Mouse (Mus musculus) ovary, postnatal 10 days (tissue): ENCODE results near the gene Tes.
"Not testable (repeated sequence)": the region's sequence is repeated elsewhere in the genome, so short reads cannot be mapped to it uniquely, and the experiment has no call there.

ENCODE experiments used
- DNase-seq: peaks from one replicate; pipeline ENCODE4 v3.0.0; 2022; ENCODE audit warnings: low spot score

Tes gene

DNA sequence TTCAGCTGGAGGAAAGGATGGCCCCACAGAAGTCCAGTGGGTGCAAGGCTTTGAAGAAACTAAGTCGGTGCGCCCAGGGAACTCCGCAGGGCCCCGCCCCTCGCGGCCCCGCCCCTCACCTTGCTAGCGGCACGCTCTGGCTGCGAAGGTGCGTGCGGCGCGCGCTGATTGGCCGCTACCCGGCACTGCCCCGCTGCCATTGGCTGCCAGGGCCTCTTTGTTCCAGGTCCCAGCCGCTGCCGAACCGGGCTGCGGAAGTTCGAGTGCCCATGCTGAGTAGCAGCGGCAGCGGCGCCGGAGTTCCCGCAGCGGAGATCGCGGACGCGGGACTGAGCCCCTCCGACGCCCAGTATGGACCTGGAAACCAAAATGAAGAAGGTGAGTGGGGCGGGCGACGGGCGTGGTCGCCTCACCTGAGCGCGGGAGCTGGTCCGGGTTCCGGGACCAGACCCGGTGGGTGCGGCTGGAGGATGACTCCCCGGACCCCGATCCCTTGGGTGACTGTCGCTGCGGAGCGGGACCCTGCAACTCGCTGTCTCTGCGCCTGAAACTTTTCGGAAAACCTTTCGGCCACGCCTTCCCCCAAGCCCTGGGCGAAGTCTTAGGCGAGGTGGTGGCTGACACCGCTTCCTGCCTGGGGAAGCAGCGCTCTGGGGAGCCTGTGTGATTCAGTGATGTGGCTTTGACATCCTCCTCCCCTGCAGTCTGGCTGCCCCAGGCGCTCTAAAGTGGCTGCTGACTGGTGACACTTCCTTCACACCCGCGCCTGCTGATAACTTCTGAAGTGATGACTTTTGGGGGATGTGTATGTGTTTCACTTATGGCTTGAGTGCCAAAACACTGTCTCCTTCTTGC, at the start of gene Tes:
TSS of gene Tes (plus strand) at position 214 of the 855 bp plus-strand sequence.
- DNase-seq: peak; percentile 48

DNA sequence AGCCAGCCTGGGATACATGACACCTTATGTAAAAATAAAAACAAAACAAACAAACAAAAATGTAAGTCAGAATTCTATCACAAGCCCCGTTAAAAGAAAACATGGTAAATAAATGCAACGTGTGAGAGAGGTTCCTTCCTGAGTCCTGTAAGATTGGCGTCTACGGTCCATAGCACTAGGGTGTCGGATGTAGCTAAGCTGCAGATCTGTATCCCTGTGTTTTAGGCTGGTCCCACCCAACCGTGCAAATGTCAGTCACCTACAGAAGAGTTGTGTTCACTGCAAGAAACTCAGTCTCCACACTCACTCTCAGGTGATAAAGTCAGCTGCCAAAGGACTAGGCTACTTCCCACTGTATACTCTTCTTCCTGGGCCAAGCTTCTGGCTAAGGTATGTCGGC, 39.1 kb upstream of the Tes start:
- DNase-seq: no peak

DNA sequence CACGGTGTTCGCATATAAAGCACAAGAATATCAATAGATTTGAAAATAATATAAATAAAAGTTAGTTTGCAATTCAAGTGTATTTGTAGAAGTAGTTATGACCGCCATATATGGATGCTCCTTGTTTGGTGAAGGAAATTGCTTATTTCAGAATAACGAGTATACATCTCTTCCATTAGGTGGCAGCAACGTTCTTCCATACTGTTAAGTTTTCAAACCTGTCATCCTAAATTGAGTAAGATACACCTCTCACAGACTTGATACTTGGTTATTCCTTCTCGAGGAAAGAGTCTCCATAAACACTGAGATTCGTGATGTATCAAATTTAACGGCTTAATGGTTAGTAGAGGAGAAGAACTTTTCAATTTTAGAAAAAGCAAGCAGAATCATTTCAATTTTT, 37.4 kb upstream of the Tes start:
- DNase-seq: no peak

DNA sequence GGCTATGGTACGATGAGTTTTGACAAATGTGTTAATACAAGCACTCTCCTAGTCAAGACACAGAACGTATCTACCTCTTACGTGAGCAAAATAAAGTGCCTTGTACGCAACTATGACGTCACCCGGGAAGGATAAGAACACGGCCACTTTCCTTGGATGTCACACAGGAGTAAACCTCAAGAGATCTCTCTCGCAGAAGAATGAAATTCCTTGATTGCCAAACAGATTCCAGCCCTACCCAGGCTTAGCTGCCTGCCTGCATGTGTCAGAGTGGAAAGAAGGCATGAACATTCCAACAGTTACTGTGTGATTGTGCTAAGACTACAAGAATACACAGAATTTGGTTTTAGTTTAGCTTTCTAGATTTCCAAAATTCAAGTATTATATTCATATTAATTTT, 36.1 kb upstream of the Tes start:
- DNase-seq: no peak

DNA sequence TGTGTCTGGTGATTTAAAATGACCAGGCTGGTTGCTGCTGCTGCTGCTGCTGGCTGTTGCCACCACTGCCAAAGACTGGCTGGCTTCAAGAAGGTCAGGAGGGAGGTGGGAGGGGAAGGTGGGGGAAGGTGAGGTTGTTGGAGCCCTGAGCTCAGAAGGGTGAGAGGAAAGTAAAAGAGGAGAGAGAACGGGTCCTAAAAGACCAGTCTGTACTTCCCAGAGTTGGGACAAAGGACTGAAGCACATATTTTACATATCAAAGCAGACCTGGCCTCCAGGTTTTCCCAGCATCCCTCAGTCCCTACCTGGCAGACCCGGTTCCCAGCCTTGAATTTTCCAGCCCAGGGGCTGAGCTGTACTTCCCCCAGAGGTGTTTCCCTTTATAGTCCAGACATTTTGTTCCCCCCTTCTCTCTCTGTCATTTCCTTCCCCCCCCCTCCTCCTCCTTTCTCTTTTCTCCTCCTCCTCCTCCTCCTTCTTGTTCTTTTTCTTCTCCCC, 32.7 kb upstream of the Tes start:
- DNase-seq: no peak

DNA sequence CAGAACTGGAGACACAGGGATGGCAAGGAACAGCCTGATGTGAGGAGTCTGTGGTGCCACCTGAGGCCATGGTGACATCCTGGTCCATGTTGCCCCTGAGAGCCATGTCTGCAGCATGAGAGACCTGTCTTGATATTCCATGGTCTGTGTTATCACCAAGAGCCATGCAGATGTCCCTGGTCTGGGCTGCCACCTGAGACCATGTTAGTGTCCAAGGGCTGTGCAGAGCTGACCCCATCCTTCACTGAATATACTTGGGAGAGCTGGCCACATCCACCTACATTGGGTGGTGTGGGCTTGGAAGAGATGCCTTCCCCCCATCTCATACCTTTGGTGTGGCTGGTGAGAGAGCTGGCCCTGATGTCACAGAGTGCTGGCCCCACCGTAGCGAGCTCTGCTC, 30.9 kb upstream of the Tes start:
- no peak for DNase-seq

DNA sequence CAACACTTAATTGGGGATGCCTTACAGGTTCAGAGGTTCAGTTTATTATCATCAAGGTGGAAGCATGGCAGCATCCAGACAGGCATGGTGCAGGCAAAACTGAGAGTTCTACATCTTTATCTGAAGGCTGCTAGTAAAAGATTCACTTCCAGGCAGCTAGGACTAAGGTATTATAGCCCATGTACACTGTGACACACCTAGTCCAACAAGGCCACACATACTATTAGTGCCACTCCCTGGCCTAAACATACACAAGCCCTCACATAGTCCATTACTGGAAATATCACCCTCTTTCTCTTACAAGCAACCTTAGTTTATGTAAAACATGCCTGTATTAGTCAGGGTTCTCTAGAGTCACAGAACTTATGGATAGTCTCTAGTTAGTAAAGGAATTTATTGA, 29.7 kb upstream of the Tes start:
- no peak for DNase-seq

DNA sequence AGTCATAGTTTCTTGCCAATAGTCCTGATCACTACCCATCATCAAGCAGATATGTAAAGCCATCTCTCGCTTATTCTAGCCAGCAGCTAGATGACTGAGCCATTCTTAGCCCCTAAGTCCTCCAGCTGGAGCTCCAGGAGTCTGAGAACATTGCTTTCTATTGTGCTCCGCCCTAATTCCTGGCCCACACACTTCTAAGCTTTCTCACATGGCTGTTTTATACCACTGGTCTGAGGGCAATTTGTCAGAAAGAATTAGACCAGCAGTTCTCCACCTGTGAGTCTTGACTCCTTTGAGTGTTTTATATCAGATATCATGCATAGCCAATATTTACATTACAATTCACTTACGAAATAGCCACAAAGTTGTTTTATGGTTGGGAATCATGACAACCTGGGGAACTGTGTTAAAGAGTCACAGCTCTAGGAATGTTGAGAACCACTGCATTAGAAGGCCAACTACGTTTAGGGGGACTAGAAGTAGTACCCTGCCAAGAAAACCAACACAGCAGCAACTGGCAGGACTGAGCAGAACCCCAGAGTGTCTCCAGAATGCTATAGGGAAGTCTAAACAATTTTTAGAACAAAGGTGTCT, 13.4 kb upstream of the Tes start:
- DNase-seq: no peak

DNA sequence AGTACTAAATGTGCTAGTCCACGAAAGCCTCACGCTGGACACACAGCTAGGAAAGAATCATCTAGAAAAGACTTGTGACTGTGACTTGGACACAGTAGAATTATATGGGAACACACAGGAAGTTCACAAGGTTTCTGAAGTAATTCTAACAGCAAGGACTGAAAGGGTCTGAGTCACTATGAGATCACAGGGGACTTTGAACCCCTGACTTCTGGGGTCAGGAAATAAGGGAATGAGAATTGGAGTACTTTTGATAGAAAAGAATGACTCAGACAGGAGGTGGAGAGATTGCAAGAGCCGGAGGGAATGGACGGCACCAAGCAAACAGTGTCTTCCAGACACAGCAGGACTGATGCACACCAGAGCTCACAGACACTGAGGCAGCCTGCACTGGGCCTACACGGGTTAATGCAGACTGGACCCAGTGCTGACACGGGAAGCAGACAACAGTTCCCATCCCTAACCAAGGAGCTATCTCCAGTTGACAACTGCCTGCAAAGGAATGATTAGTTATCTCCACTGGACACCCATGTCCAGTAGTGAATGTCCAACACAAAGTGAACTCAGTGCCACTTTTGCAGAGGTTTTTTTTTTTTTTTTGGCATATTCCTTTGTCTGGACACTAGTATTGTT, 11.8 kb upstream of the Tes start:
- DNase-seq: no peak

DNA sequence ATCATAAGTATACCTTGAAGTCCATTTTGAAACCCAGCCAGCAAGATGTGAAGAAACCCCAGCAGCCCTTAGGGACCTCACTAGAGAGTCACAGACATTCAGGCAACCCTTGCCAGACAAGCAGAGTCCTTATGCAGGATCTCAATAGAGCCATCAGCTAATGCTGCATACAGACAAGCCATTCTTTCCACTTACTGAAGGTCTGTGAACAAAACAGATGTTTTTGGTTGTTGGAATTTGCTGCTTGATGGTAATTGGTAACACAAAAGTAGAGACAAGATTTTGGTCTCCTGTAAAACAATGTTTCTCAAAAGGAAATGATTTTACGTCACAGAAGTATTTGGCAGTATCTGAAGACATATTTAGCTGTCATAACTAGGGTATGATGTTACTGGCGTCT, 10.2 kb upstream of the Tes start:
- no peak for DNase-seq

DNA sequence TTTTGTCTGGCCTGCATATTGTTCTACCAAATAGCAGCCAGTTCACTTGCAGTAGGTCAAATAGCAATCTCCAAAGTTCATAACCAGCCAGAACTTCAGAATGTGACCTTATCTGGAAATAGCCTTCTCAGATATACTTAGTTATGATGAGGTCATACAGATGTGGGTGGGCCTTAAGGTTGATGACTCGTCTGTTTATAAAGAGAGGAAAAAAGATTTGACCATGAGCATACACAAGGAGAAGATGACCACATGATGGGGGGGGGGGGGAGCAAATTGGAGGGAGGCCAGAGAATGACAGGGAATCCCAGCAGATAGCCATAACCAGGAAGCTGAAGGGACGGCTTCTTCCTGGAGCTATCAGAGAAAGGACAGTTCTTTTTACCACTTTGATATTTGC, 9.3 kb upstream of the Tes start:
- DNase-seq: no peak

DNA sequence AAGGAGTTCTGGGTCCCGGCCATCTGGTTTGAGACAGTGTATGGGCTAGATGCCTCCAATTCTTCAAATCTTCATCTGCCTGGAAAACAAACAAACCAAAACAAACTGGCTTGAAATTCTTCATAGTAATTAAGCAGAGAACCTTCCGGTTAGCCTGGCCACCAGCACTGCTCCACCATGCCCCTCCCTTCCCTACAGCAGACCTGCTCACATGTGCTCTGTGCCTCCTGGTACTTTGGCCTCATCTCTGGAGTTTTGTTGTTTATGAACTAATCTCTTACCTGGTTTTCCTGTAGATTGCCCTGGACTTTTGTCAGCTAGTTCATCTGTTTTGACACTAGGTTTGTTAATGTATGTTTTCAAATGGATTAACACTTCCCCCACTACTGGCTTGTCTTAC, 5.4 kb upstream of the Tes start:
- DNase-seq: no peak

DNA sequence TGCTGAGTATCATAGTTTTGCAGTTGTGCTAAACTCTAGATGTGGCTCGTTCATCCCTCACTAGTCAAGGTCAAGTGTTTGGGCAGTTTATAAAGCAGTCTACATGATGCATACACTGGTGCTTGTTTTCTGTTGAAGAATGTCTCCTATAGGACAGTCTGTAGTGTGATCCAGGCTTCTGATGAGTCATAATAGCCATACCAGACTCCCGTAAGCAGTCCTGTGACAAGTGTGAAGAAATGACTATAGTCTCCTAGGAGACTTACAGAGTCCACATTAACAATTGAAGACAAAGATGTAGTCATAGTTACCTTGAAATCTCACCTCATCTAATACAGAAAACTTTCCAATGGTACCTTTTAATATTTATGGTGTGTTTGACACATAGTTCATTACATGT, 4.8 kb upstream of the Tes start:
- no peak for DNase-seq

DNA sequence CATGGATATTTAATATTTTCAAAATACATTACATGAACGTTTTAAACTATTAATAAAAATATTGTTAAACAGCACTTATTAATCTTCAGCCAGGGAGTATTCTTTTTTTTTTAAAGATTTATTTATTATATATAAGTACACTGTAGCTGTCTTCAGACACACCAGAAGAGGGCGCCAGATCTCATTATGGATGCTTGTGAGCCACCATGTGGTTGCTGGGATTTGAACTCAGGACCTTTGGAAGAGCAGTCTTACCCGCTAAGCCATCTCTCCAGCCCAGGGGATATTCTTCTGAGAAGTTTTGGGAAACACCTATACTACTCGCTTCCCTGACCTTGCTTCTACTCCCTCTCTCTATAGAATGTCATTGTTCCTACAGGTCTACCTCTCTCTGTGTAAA, 3.1 kb upstream of the Tes start:
- DNase-seq: not testable (repeated sequence)

DNA sequence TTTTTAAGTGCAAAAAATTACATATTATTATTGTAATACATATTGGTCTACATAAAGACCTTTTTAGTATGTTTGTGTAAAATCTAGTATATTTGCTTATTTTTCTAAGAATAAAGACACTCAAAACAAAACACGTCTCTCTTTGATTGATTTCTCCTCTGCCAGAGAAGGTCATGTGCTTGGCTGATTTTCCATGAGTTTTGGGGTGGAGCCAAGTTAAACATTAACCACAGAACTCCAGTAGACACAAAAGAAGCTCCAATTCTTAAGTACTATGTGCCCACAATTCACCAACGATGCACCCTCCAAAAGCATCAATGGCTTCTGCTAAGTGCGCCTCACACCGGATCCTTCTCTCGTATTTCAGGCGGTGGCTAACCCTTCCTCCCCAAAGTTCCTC, 2.6 kb upstream of the Tes start:
- no peak for DNase-seq

DNA sequence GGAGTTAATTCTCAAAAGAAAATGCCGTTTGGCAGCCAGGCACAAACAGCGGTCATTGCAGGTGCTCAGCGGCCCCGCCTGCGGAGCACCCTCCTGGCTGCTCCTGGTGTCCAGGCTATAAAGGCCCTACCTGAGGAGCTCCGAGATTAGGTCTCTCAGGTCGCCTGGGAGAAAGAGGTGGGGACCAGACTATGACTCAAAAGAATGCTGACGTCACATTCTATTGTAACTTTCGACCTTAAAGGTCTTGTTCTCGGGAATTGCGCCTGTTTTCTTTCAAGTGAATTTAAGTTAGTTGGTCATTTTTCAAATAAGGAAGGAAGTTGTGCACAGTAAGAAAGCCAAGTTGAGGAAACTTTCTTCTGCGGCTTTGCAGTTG, 831 bp downstream of the Tes start:
- no peak for DNase-seq

DNA sequence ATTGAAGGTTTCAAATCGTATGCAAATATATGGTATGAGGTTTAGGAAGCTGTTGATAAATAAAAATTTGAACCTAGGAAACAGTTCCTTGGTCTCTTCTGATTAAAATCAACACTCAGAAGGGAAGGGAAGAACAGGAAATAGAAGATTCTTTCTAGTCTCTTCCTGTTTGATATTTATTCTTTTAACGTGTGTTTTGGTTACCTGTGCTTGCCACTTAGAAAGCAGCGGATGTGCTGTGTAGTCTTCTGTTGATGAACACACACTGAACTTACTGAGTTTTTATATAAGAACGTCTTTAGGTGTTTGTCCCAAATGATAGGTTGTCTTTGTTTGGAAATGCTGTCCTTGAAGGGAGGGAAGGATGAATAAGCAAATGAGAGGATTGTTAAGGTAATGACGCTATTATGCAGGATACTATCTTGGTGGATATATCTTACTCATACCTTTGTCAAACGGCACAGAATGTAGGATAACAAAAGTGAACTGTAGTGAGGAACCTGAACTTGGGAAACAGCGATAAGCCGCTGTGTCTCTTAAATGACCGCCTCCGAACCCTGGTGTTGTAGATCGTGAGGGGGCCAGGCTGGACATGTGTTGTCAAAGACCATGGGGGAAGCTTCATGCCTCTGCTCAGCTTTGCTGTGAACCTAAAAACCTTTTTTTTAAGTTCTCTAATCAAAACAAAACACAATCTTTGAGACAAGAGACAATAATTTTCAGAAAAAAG, 1.4 kb downstream of the Tes start:
- no peak for DNase-seq

DNA sequence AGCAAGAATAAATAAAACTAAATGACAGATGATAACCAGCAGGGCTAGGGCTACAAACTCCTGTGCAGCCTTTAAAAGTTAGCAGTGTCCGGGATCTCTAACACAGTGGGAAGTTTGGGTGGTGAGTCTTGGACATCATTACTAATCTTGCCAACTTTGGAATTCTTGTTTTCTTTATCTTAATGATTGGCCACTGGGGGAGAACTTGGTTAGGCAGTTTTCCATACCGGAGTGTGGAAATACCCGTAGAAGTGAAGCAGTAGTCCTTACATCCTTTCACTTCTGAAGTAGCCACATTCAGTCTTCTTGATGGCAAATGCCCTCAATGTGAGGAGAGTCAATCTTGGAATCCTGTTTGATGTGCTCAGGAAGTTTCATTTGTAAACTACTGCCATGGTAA, 7.0 kb downstream of the Tes start:
- DNase-seq: no peak

DNA sequence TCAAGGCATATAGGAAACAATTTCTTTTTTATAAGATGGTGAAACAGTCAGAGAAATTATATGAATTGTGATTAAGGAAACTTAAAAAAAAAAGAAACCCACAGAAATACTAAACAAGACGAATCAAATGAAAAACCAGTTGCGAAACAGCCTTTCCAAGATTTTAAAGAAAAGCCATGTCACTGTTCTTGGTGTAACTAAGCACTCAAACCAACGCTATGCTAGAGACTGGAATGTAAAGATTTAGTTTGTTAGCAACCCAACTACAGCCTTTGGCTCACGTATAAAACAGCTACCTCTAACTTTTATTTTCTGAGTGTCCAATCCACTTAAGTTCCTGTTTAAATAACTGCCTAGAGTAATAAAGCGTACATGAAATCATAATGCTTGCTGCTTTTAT, 7.4 kb downstream of the Tes start:
- DNase-seq: no peak

DNA sequence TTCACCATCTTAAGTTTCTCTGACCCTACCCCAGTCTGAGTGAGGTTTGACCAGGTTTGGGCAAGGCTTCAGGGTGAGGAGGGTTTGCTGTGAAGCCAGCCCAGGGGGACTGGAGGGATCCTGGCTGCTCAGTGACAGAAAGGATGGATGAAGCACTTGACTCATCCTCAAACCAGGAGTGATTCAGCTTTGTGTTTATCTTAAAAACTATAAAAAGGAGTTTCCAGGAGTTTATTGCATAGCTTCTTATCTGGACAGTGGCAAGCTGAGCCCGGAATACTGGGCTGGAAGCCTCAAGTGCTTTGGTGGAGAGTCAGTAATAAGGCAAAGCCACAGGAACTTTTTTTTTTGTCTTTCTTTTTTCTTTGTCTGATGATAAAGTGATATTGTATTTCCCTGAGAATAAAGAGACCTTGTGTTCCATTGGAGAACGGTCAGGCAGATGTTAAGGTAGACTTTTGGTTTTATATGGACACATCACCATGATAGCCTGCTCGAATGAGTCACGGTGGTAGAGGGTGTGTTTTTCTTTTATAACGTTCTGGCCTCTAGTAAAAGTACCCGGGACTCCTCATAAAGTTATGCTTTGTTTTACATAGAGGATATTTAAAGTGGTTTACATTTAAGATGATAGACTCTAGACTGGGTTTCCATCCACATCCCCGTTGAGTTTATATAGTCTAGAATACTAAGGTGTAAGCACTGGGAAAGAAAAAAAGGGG, 8.0 kb downstream of the Tes start:
- no peak for DNase-seq

DNA sequence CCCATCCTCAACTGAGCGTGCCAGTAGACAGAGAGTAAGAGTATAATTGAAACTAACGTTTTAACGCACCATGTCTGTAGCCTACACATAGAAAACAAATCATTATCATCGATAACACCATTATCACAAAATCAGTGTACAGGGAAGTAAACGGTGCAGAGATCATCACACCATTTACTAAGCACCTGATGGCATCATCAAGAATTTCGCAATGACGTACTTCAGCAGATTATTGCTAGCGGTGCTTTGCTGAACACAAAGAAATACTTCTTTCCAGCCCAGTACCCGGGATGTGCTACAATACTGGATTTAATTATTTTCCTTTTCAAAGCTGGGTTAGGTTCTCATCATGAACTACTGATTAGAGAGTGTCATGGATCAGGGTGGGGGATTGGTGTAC, 12.3 kb downstream of the Tes start:
- DNase-seq: no peak

DNA sequence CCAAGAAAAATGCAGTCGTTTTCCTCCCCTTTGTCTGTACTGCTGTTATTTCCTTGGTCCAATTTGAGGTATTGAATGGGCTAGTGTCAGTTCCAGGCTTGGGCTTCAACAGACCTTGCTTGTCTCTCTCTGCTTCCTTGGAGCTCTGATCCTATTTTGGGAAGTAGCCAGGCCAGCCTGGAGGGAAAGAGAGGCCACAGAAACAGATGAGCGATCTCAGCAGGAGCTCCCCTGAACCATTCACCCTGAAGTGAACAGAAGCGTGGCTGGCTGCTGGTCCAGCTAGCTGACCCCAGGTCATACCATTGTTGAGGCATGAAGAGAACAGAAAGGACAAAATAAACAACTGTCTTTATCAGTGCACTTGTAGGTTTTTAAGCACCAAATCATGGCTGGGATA, 12.8 kb downstream of the Tes start:
- DNase-seq: no peak
